Mouse (Mus musculus): ENCODE measurements around the gene Ksr2.

DNA sequence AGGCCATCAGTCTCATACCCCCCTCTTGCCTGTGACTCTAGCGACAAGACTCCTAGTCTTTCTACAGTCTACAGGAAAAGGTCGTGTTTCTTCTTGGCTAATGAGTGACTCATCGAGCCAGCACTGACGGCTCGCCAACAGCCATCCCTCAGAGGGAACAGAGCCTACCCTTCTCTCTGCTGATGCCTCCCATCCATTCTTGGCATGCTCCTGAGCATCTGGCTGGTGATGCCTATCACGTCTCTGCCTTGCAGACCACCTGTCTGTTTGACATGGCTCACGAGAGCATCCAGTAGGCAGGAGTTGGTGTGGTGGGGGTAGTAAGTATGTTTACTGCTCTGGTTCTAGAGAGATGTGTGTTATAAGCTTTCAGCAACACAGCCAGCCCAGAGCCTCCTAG, 161.1 kb downstream of the Ksr2 start:
- TF ChIP-seq CTCF (IDR thresholded peaks at IDR 0.05; ENCODE audit: extremely low read depth, insufficient read depth, low read length): no peak
- TF ChIP-seq POLR2A (IDR thresholded peaks at IDR 0.05; ENCODE audit: extremely low read depth, insufficient read depth, low read length): no peak
